Mouse (Mus musculus): Measurements from ENCODE around the gene Grhpr. TPM values are rescaled to one million over a fixed set of nuclear protein-coding genes. Genes with fewer than 3 reads are reported as not detected.

Grhpr gene
- 38.2 and 41.5 TPM in 2 replicates for total RNA-seq (2012; rRNA removed)

- H3K27ac ChIP-seq (ENCODE audit: insufficient read depth, low read depth, low read length, poor library complexity, severe bottlenecking): no peak within 1 kb of the TSS
- H3K36me3 ChIP-seq (ENCODE audit: control insufficient read depth, insufficient read depth, low read length, poor library complexity, severe bottlenecking): peaks cover 15% of the 10 kb centered on the region
- peak within 1 kb of the TSS; percentile 69 for H3K9ac ChIP-seq (ENCODE audit: insufficient read depth, low read depth, low read length, poor library complexity, severe bottlenecking)
- H3K4me3 ChIP-seq (ENCODE audit: insufficient read depth in 1 of 2, low read depth in 1 of 2, low read length in 2 of 2, poor library complexity in 1 of 2, severe bottlenecking in 1 of 2): peak within 1 kb of the TSS; percentile 72 to 97
- no peak for TF ChIP-seq HCFC1 (IDR thresholded peaks at IDR 0.05; ENCODE audit: borderline replicate concordance, insufficient read depth, low read length)
- no peaks in the 10 kb centered on the region for H3K9me3 ChIP-seq (ENCODE audit: control insufficient read depth, insufficient read depth, low read depth, low read length)
- H3K4me1 ChIP-seq (ENCODE audit: control insufficient read depth in 2 of 2, insufficient read depth in 2 of 2, low read length in 2 of 2, poor library complexity in 1 of 2): peaks cover 0 to 30% of the 10 kb centered on the region in 2 experiments; a peak in 2 of 4 replicates
- DNase-seq (ENCODE audit: low read depth, low spot score): peak; percentile 86
- in situ Hi-C loops (cut with MboI; ENCODE audit: low sequenced_read_pairs in 2 of 2, unreplicated experiment in 2 of 2): no loop called here
These were observed at the start of gene Grhpr for GRCm38 (mm10) chr4:44981280-44981973. Gene Grhpr, plus strand, starts transcription at chr4:44981395.

- Histone ChIP-seq H3K4me3 (ENCODE audit: insufficient read depth in 1 of 2, low read depth in 1 of 2, low read length in 2 of 2, poor library complexity in 1 of 2, severe bottlenecking in 1 of 2) (no peak overlapping the region), H3K9me3 (ENCODE audit: control insufficient read depth, insufficient read depth, low read depth, low read length) (no peaks in the 10 kb centered on the region), H3K27ac (ENCODE audit: insufficient read depth, low read depth, low read length, poor library complexity, severe bottlenecking) (no peak overlapping the region), H3K9ac (ENCODE audit: insufficient read depth, low read depth, low read length, poor library complexity, severe bottlenecking) (no peak overlapping the region), H3K36me3 (ENCODE audit: control insufficient read depth, insufficient read depth, low read length, poor library complexity, severe bottlenecking) (peaks cover 17% of the 10 kb centered on the region), H3K4me1 (ENCODE audit: control insufficient read depth in 2 of 2, insufficient read depth in 2 of 2, low read length in 2 of 2, poor library complexity in 1 of 2) (no peaks in the 10 kb centered on the region)
- in situ Hi-C loops (cut with MboI; ENCODE audit: low sequenced_read_pairs in 2 of 2, unreplicated experiment in 2 of 2): no loop called here
- TF ChIP-seq ZC3H11A (IDR thresholded peaks at IDR 0.05; ENCODE audit: borderline replicate concordance, low read depth, low read length) (no peak), ZNF384 (IDR thresholded peaks at IDR 0.05; ENCODE audit: low read depth, low read length) (no peak), HCFC1 (IDR thresholded peaks at IDR 0.05; ENCODE audit: borderline replicate concordance, insufficient read depth, low read length) (no peak)
- DNase-seq (ENCODE audit: low read depth, low spot score): no peak
These were observed 49.5 kb upstream of the Grhpr start for GRCm38 (mm10) chr4:44931732-44932131.

GRCm38 (mm10) chr4:44938359-44939340, 42.5 kb upstream of the Grhpr start:
- no peak for DNase-seq (ENCODE audit: low read depth, low spot score)
- Histone ChIP-seq H3K9ac (ENCODE audit: insufficient read depth, low read depth, low read length, poor library complexity, severe bottlenecking) (no peak overlapping the region), H3K4me3 (ENCODE audit: insufficient read depth in 1 of 2, low read depth in 1 of 2, low read length in 2 of 2, poor library complexity in 1 of 2, severe bottlenecking in 1 of 2) (no peak overlapping the region), H3K9me3 (ENCODE audit: control insufficient read depth, insufficient read depth, low read depth, low read length) (no peaks in the 10 kb centered on the region), H3K4me1 (ENCODE audit: control insufficient read depth in 2 of 2, insufficient read depth in 2 of 2, low read length in 2 of 2, poor library complexity in 1 of 2) (0 out of 4 replicates have a peak, but pooled peaks cover 0 to 2% of the 10 kb centered on the region in 2 experiments), H3K27ac (ENCODE audit: insufficient read depth, low read depth, low read length, poor library complexity, severe bottlenecking) (no peak overlapping the region), H3K36me3 (ENCODE audit: control insufficient read depth, insufficient read depth, low read length, poor library complexity, severe bottlenecking) (no peaks in the 10 kb centered on the region)
- in situ Hi-C loops (cut with MboI; ENCODE audit: low sequenced_read_pairs in 2 of 2, unreplicated experiment in 2 of 2): no loop called here
- TF ChIP-seq CHD2 (IDR thresholded peaks at IDR 0.05; ENCODE audit: low read depth, low read length) (no peak), ZC3H11A (IDR thresholded peaks at IDR 0.05; ENCODE audit: borderline replicate concordance, low read depth, low read length) (no peak), HCFC1 (IDR thresholded peaks at IDR 0.05; ENCODE audit: borderline replicate concordance, insufficient read depth, low read length) (no peak), ZNF384 (IDR thresholded peaks at IDR 0.05; ENCODE audit: low read depth, low read length) (no peak), MAFK (IDR thresholded peaks at IDR 0.05; ENCODE audit: insufficient read depth, low read depth, low read length) (no peak)

GRCm38 (mm10) chr4:44939576-44940249, 41.5 kb upstream of the Grhpr start:
- 0 out of 4 replicates have a peak, but pooled peaks cover 0 to 2% of the 10 kb centered on the region in 2 experiments for H3K4me1 ChIP-seq (ENCODE audit: control insufficient read depth in 2 of 2, insufficient read depth in 2 of 2, low read length in 2 of 2, poor library complexity in 1 of 2)
- H3K9ac ChIP-seq (ENCODE audit: insufficient read depth, low read depth, low read length, poor library complexity, severe bottlenecking): no peak overlapping the region
- H3K9me3 ChIP-seq (ENCODE audit: control insufficient read depth, insufficient read depth, low read depth, low read length): no peaks in the 10 kb centered on the region
- no peak for DNase-seq (ENCODE audit: low read depth, low spot score)
- TF ChIP-seq ZNF384 (IDR thresholded peaks at IDR 0.05; ENCODE audit: low read depth, low read length) (no peak), MAFK (IDR thresholded peaks at IDR 0.05; ENCODE audit: insufficient read depth, low read depth, low read length) (no peak), CHD2 (IDR thresholded peaks at IDR 0.05; ENCODE audit: low read depth, low read length) (no peak), ZC3H11A (IDR thresholded peaks at IDR 0.05; ENCODE audit: borderline replicate concordance, low read depth, low read length) (no peak), HCFC1 (IDR thresholded peaks at IDR 0.05; ENCODE audit: borderline replicate concordance, insufficient read depth, low read length) (no peak)
- H3K27ac ChIP-seq (ENCODE audit: insufficient read depth, low read depth, low read length, poor library complexity, severe bottlenecking): no peak overlapping the region
- no peak overlapping the region for H3K4me3 ChIP-seq (ENCODE audit: insufficient read depth in 1 of 2, low read depth in 1 of 2, low read length in 2 of 2, poor library complexity in 1 of 2, severe bottlenecking in 1 of 2)
- H3K36me3 ChIP-seq (ENCODE audit: control insufficient read depth, insufficient read depth, low read length, poor library complexity, severe bottlenecking): no peaks in the 10 kb centered on the region
- in situ Hi-C loops (cut with MboI; ENCODE audit: low sequenced_read_pairs in 2 of 2, unreplicated experiment in 2 of 2): no loop called here

Data from ES-E14 (cell line).